Mouse (Mus musculus): Measurements from ENCODE around the gene Ramp2.
A peak's percentile ranks its signal among the peaks of the same experiment; 100 is the strongest.

The Ramp2 gene

GRCm38 (mm10) chr11:101269577-101270116 lies 23.8 kb downstream of the Ramp2 start:
- no peak for DNase-seq (ENCODE audit: low spot score)

GRCm38 (mm10) chr11:101272446-101272845 lies 26.6 kb downstream of the Ramp2 start:
- no peak for DNase-seq (ENCODE audit: low spot score)

GRCm38 (mm10) chr11:101275309-101275708 lies 29.5 kb downstream of the Ramp2 start:
- no peak for DNase-seq (ENCODE audit: low spot score)

- DNase-seq (ENCODE audit: low spot score) = no peak
Observed at GRCm38 (mm10) chr11:101276319-101277070, 30.7 kb downstream of the Ramp2 start.

GRCm38 (mm10) chr11:101277381-101278222 lies 31.8 kb downstream of the Ramp2 start:
- no peak for DNase-seq (ENCODE audit: low spot score)

GRCm38 (mm10) chr11:101278223-101279192 lies 32.7 kb downstream of the Ramp2 start, which contains the start of the genes Cntd1 and Coa3:
TSS of gene Cntd1 (plus strand) at chr11:101279012.
TSS of gene Coa3 (minus strand) at chr11:101279114.
- DNase-seq (ENCODE audit: low spot score) = peak; percentile 80

- DNase-seq (ENCODE audit: low spot score) = no peak
Observed at GRCm38 (mm10) chr11:101279193-101279569, 33.4 kb downstream of the Ramp2 start.

- DNase-seq (ENCODE audit: low spot score) = no peak
Observed at GRCm38 (mm10) chr11:101280837-101281236, 35.0 kb downstream of the Ramp2 start.

- DNase-seq (ENCODE audit: low spot score) = no peak
Observed at GRCm38 (mm10) chr11:101282896-101283295, 37.1 kb downstream of the Ramp2 start.

- DNase-seq (ENCODE audit: low spot score) = no peak
Observed at GRCm38 (mm10) chr11:101283805-101284204, 38.0 kb downstream of the Ramp2 start.

GRCm38 (mm10) chr11:101287306-101287705 lies 41.5 kb downstream of the Ramp2 start:
- DNase-seq (ENCODE audit: low spot score) = no peak

- DNase-seq (ENCODE audit: low spot score) = no peak
Observed at GRCm38 (mm10) chr11:101291231-101291630, 45.4 kb downstream of the Ramp2 start.

GRCm38 (mm10) chr11:101295191-101295590 lies 49.4 kb downstream of the Ramp2 start:
- DNase-seq (ENCODE audit: low spot score) = no peak

GRCm38 (mm10) chr11:101300881-101301280 lies 55.1 kb downstream of the Ramp2 start:
- DNase-seq (ENCODE audit: low spot score) = no peak

- DNase-seq (ENCODE audit: low spot score) = no peak
Observed at GRCm38 (mm10) chr11:101301299-101302003, 55.6 kb downstream of the Ramp2 start.

GRCm38 (mm10) chr11:101302004-101302798 lies 56.4 kb downstream of the Ramp2 start, which contains the start of gene Becn1:
TSS of gene Becn1 (minus strand) at chr11:101302286.
- DNase-seq (ENCODE audit: low spot score) = peak; percentile 92

GRCm38 (mm10) chr11:101307744-101308143 lies 61.9 kb downstream of the Ramp2 start:
- DNase-seq (ENCODE audit: low spot score) = no peak
